Mouse (Mus musculus) spleen, adult 2 months (tissue): ENCODE data around the gene Smarcc1.

ENCODE experiments used
- CTCF ChIP-seq: fragments of 200-500 bp; IDR thresholded peaks from 2 replicates; pipeline ENCODE4 v1.5.1; 2011; ENCODE audit warnings: mild to moderate bottlenecking, inconsistent platforms; ENCODE audit not compliant: insufficient read depth, insufficient read length, insufficient replicate concordance; ENCODE audit errors: extremely low read depth
- POLR2A ChIP-seq: fragments of 200-500 bp; IDR thresholded peaks from 2 replicates; pipeline ENCODE4 v1.6.1; 2011; ENCODE audit warnings: low read depth, low read length, inconsistent platforms

DNA sequence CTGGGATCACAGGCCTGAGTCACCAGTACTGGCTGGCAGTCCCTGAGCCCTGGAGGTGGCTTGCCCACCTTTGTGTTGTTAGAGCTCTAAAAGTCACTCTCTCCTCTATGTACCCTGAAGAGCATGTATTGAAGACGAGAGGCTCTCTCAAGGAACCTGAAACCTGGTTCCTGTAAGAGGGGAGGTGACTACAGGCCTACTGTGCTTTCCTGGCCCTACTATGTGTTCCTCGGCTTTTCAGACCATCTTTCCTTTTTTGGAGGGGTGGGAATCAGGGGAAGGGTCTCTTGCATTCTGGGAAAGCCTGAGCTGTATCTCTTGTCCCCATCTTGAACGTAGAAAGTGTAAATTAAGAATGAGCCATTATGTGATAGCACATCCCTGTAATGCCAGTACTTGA is 141.6 kb downstream of the Smarcc1 start:
- TF ChIP-seq CTCF, result no peak
- no peak for TF ChIP-seq POLR2A
